Mouse (Mus musculus): ENCODE measurements around the gene Psma5.
"Not testable (repeated sequence)": the region's sequence is repeated elsewhere in the genome, so short reads cannot be mapped to it uniquely, and the experiment has no call there.

Gene Psma5

GRCm38 (mm10) chr3:108256719-108257637 lies at the start of gene Psma5:
Gene Psma5 (plus strand): TSS chr3:108256926.
- peak; percentile 91 to 96 for DNase-seq (ENCODE audit: low spot score in 2 of 2)

- DNase-seq (ENCODE audit: low spot score in 2 of 2): no peak
Measured at GRCm38 (mm10) chr3:108209001-108209400, 47.7 kb upstream of the Psma5 start.

GRCm38 (mm10) chr3:108209536-108209935 lies 47.2 kb upstream of the Psma5 start:
- no peak for DNase-seq (ENCODE audit: low spot score in 2 of 2)

- DNase-seq (ENCODE audit: low spot score in 2 of 2): peak; percentile 88 to 95
Measured at GRCm38 (mm10) chr3:108209946-108210770, 46.6 kb upstream of the Psma5 start.

- DNase-seq (ENCODE audit: low spot score in 2 of 2): no peak
Measured at GRCm38 (mm10) chr3:108210771-108211139, 46.0 kb upstream of the Psma5 start, which contains the start of gene Atxn7l2. Gene Atxn7l2 (minus strand): TSS chr3:108210934.

GRCm38 (mm10) chr3:108211845-108212244 lies 44.9 kb upstream of the Psma5 start:
- peak in 1 of 2 experiments; percentile 11 for DNase-seq (ENCODE audit: low spot score in 2 of 2)

- peak in 1 of 2 experiments; percentile 13 for DNase-seq (ENCODE audit: low spot score in 2 of 2)
Measured at GRCm38 (mm10) chr3:108212406-108212805, 44.3 kb upstream of the Psma5 start.

- no peak for DNase-seq (ENCODE audit: low spot score in 2 of 2)
Measured at GRCm38 (mm10) chr3:108214734-108215133, 42.0 kb upstream of the Psma5 start.

GRCm38 (mm10) chr3:108220661-108221060 lies 36.1 kb upstream of the Psma5 start:
- DNase-seq (ENCODE audit: low spot score in 2 of 2): no peak

GRCm38 (mm10) chr3:108225711-108226557 lies 30.8 kb upstream of the Psma5 start:
- no peak for DNase-seq (ENCODE audit: low spot score in 2 of 2)

- DNase-seq (ENCODE audit: low spot score in 2 of 2): no peak
Measured at GRCm38 (mm10) chr3:108226558-108227350, 30.0 kb upstream of the Psma5 start, which contains the start of gene Sypl2. Gene Sypl2 (minus strand): TSS chr3:108226648.

- DNase-seq (ENCODE audit: low spot score in 2 of 2): no peak
Measured at GRCm38 (mm10) chr3:108227521-108227920, 29.2 kb upstream of the Psma5 start.

- no peak for DNase-seq (ENCODE audit: low spot score in 2 of 2)
Measured at GRCm38 (mm10) chr3:108231646-108232045, 25.1 kb upstream of the Psma5 start.

GRCm38 (mm10) chr3:108237474-108238102 lies 19.1 kb upstream of the Psma5 start:
- DNase-seq (ENCODE audit: low spot score in 2 of 2): not testable (repeated sequence)

- DNase-seq (ENCODE audit: low spot score in 2 of 2): no peak
Measured at GRCm38 (mm10) chr3:108241243-108241839, 15.4 kb upstream of the Psma5 start.

GRCm38 (mm10) chr3:108246857-108247256 lies 9.9 kb upstream of the Psma5 start:
- DNase-seq (ENCODE audit: low spot score in 2 of 2): no peak

- no peak for DNase-seq (ENCODE audit: low spot score in 2 of 2)
Measured at GRCm38 (mm10) chr3:108257831-108258500, 1.2 kb downstream of the Psma5 start.

- DNase-seq (ENCODE audit: low spot score in 2 of 2): no peak
Measured at GRCm38 (mm10) chr3:108259319-108259718, 2.6 kb downstream of the Psma5 start.

GRCm38 (mm10) chr3:108279495-108279894 lies 22.8 kb downstream of the Psma5 start:
- DNase-seq (ENCODE audit: low spot score in 2 of 2): not testable (repeated sequence)
